Mouse (Mus musculus): ENCODE measurements around the gene Bcl2. TPM values are rescaled to one million over a fixed set of nuclear protein-coding genes. Genes with fewer than 3 reads are reported as not detected.

The Bcl2 gene
- polyA plus RNA-seq, 1 experiment from 2014 or later: 20.9 TPM

DNA sequence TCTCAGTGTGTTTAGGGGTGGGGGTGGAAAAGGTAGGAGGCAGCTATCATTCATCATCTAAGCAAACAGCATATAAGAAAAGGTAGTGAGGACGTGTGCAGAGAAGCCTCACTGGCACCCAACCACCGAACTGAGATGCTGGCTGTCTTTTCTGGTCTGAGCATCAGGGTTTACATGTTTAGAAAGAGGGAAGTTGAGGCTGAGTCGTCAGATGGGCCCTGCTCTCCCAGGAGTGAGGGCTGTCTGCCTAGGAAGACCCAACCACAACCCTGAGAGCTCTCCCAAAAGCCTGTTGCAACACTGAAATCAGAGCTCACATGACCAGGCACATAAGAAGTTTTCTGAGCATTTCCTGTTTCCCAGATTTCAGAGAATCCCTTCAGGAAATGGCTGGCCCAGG lies 145.2 kb downstream of the Bcl2 start:
- H3K36me3 ChIP-seq (ENCODE audit: control insufficient read depth, insufficient read depth, low read length): no peaks in the 10 kb centered on the region
- H3K4me1 ChIP-seq (ENCODE audit: control insufficient read depth, insufficient read depth, low read length): 0 out of 2 replicates have a peak, but pooled peaks cover 11% of the 10 kb centered on the region
- no peak for ATAC-seq (ENCODE audit: low FRiP score, low TSS enrichment)
- H3K27me3 ChIP-seq (ENCODE audit: control insufficient read depth, insufficient read depth, low read length): no peaks in the 10 kb centered on the region
- H3K4me3 ChIP-seq (ENCODE audit: low read length): no peak overlapping the region
- no peak overlapping the region for H3K9ac ChIP-seq (ENCODE audit: low read depth, low read length)
- no peaks in the 10 kb centered on the region for H3K9me3 ChIP-seq (ENCODE audit: control insufficient read depth, low read length)
- no peak overlapping the region for H3K27ac ChIP-seq (ENCODE audit: low read depth, low read length)
- no peak overlapping the region for H3K4me2 ChIP-seq (replicated peaks; ENCODE audit: low read depth, low read length)
- 66% methylated on average over 3 of the region's 3 CpGs for WGBS

DNA sequence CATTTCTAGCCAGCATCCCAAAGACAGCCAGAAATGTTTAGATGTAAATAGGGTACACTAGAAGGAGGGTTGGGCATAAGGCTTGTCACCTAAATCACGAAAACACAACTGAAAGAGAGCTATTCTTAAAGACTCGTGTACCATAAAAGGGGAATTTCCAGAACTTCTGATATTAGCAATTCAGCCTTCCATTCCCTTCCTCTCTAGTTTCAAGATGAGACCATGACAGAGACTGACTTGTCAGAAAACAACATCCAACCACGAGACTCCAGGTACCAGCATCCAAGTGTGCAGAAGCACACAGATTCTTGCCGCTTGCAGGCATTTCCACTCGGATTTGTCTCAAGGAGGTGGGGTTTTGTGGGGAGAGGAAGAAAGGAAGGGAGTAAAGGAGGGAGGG lies 146.6 kb downstream of the Bcl2 start:
- no peak overlapping the region for H3K4me3 ChIP-seq (ENCODE audit: low read length)
- 0 out of 2 replicates have a peak, but pooled peaks cover 11% of the 10 kb centered on the region for H3K4me1 ChIP-seq (ENCODE audit: control insufficient read depth, insufficient read depth, low read length)
- no peaks in the 10 kb centered on the region for H3K27me3 ChIP-seq (ENCODE audit: control insufficient read depth, insufficient read depth, low read length)
- H3K27ac ChIP-seq (ENCODE audit: low read depth, low read length): no peak overlapping the region
- H3K36me3 ChIP-seq (ENCODE audit: control insufficient read depth, insufficient read depth, low read length): no peaks in the 10 kb centered on the region
- H3K9me3 ChIP-seq (ENCODE audit: control insufficient read depth, low read length): no peaks in the 10 kb centered on the region
- ATAC-seq (ENCODE audit: low FRiP score, low TSS enrichment): no peak
- H3K9ac ChIP-seq (ENCODE audit: low read depth, low read length): no peak overlapping the region
- 69% methylated on average over 5 of the region's 5 CpGs for WGBS
- H3K4me2 ChIP-seq (replicated peaks; ENCODE audit: low read depth, low read length): no peak overlapping the region

- WGBS: 56% methylated on average over 6 of the region's 6 CpGs
- Histone ChIP-seq H3K36me3 (ENCODE audit: control insufficient read depth, insufficient read depth, low read length) (no peaks in the 10 kb centered on the region), H3K4me2 (replicated peaks; ENCODE audit: low read depth, low read length) (no peak overlapping the region), H3K27ac (ENCODE audit: low read depth, low read length) (peak overlapping the region; percentile 59; the same call in 1 of the 2 replicates), H3K9me3 (ENCODE audit: control insufficient read depth, low read length) (no peaks in the 10 kb centered on the region), H3K4me3 (ENCODE audit: low read length) (no peak overlapping the region), H3K4me1 (ENCODE audit: control insufficient read depth, insufficient read depth, low read length) (peaks cover 14% of the 10 kb centered on the region; the same call in 1 of the 2 replicates), H3K9ac (ENCODE audit: low read depth, low read length) (no peak overlapping the region), H3K27me3 (ENCODE audit: control insufficient read depth, insufficient read depth, low read length) (no peaks in the 10 kb centered on the region)
- peak; percentile 87 for ATAC-seq (ENCODE audit: low FRiP score, low TSS enrichment)
Observed at GRCm38 (mm10) chr1:106566120-106567086, 147.7 kb downstream of the Bcl2 start.

GRCm38 (mm10) chr1:106565238-106565637 lies 148.8 kb downstream of the Bcl2 start:
- peaks cover 19% of the 10 kb centered on the region; the same call in 1 of the 2 replicates for H3K4me1 ChIP-seq (ENCODE audit: control insufficient read depth, insufficient read depth, low read length)

DNA sequence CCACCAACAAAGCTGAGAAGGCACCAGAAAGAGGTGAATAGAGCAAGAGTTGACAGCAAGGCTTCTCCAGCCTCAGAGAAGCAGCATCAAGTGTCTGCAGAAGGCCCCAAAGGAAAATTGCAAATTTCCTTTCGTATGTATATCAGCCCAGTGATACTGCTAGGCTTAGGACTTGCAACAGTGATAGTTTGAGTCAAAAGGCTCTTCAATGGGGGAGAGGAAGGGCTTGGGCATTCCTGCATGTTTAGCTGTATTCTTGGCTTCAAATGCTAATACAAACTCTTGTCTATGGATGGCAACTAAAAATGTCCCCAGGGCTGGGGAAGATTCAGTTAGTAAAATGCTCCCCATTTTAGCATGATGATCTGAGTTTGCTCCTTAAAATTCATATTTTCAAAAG lies 149.6 kb downstream of the Bcl2 start:
- WGBS: 90% methylated on average over 1 of the region's 1 CpGs
- no peaks in the 10 kb centered on the region for H3K27me3 ChIP-seq (ENCODE audit: control insufficient read depth, insufficient read depth, low read length)
- ATAC-seq (ENCODE audit: low FRiP score, low TSS enrichment): no peak
- H3K36me3 ChIP-seq (ENCODE audit: control insufficient read depth, insufficient read depth, low read length): no peaks in the 10 kb centered on the region
- no peak overlapping the region for H3K27ac ChIP-seq (ENCODE audit: low read depth, low read length)
- no peak overlapping the region for H3K4me3 ChIP-seq (ENCODE audit: low read length)
- H3K4me2 ChIP-seq (replicated peaks; ENCODE audit: low read depth, low read length): no peak overlapping the region
- H3K9me3 ChIP-seq (ENCODE audit: control insufficient read depth, low read length): no peaks in the 10 kb centered on the region
- no peak overlapping the region for H3K9ac ChIP-seq (ENCODE audit: low read depth, low read length)
- peaks cover 19% of the 10 kb centered on the region; the same call in 1 of the 2 replicates for H3K4me1 ChIP-seq (ENCODE audit: control insufficient read depth, insufficient read depth, low read length)

More at GRCm38 (mm10) chr1:106565238-106565637, 148.8 kb downstream of the Bcl2 start:
- ATAC-seq (ENCODE audit: low FRiP score, low TSS enrichment): no peak
- no peaks in the 10 kb centered on the region for H3K36me3 ChIP-seq (ENCODE audit: control insufficient read depth, insufficient read depth, low read length)
- H3K4me3 ChIP-seq (ENCODE audit: low read length): no peak overlapping the region
- H3K9me3 ChIP-seq (ENCODE audit: control insufficient read depth, low read length): no peaks in the 10 kb centered on the region
- no peak overlapping the region for H3K9ac ChIP-seq (ENCODE audit: low read depth, low read length)
- H3K4me2 ChIP-seq (replicated peaks; ENCODE audit: low read depth, low read length): no peak overlapping the region
- 88% methylated on average over 4 of the region's 4 CpGs for WGBS
- no peak overlapping the region for H3K27ac ChIP-seq (ENCODE audit: low read depth, low read length)
- H3K27me3 ChIP-seq (ENCODE audit: control insufficient read depth, insufficient read depth, low read length): no peaks in the 10 kb centered on the region

- Histone ChIP-seq H3K36me3 (ENCODE audit: control insufficient read depth, insufficient read depth, low read length) (no peaks in the 10 kb centered on the region), H3K9me3 (ENCODE audit: control insufficient read depth, low read length) (no peaks in the 10 kb centered on the region), H3K27ac (ENCODE audit: low read depth, low read length) (no peak overlapping the region), H3K27me3 (ENCODE audit: control insufficient read depth, insufficient read depth, low read length) (no peaks in the 10 kb centered on the region), H3K4me3 (ENCODE audit: low read length) (no peak overlapping the region), H3K4me2 (replicated peaks; ENCODE audit: low read depth, low read length) (no peak overlapping the region), H3K4me1 (ENCODE audit: control insufficient read depth, insufficient read depth, low read length) (peaks cover 19% of the 10 kb centered on the region; the same call in 1 of the 2 replicates), H3K9ac (ENCODE audit: low read depth, low read length) (no peak overlapping the region)
- ATAC-seq (ENCODE audit: low FRiP score, low TSS enrichment): no peak
- 86% methylated on average over 3 of the region's 3 CpGs for WGBS
Observed at GRCm38 (mm10) chr1:106562751-106563150, 151.3 kb downstream of the Bcl2 start.

DNA sequence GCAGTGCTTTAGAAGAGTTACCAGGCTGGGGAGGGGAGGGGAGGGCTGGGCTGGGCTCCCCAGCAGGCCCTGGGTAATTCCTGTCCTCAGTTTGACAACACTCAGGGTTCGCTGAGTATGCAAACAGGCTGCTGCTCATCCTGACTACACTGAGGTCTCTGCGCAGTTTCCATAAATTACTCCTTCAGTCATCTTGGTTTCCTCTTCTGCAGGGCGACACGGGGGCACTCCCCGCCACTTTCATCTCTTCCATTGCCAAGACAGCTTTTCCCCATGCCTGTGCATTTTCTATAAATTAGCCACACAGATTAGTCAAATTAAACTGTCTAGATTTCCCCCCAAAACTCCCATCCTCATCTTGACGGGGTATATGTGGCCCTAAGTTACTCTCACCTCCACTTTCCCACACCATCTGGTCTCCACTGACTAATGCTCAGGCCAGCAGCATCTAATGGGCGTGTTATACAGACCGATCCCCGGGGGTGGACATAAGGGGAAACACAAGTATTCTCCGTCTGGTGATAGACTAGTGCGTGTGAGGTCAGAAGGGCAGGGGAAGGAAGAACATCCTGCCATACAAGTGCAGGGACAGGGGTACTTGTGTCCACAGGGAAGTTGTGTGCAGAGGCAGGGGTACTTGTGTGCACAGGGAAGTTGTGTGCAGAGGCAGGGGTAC lies 152.9 kb downstream of the Bcl2 start:
- Histone ChIP-seq H3K36me3 (ENCODE audit: control insufficient read depth, insufficient read depth, low read length) (no peaks in the 10 kb centered on the region), H3K9ac (ENCODE audit: low read depth, low read length) (0 out of 2 replicates have a peak overlapping the region, but pooled peaks have one; percentile 23), H3K4me3 (ENCODE audit: low read length) (no peak overlapping the region), H3K9me3 (ENCODE audit: control insufficient read depth, low read length) (no peaks in the 10 kb centered on the region), H3K27me3 (ENCODE audit: control insufficient read depth, insufficient read depth, low read length) (no peaks in the 10 kb centered on the region), H3K4me2 (replicated peaks; ENCODE audit: low read depth, low read length) (no peak overlapping the region), H3K27ac (ENCODE audit: low read depth, low read length) (0 out of 2 replicates have a peak overlapping the region, but pooled peaks have one; percentile 17), H3K4me1 (ENCODE audit: control insufficient read depth, insufficient read depth, low read length) (peaks cover 11% of the 10 kb centered on the region; the same call in 1 of the 2 replicates)
- WGBS: 56% methylated on average over 11 of the region's 11 CpGs
- peak; percentile 54; the same call in 1 of the 2 replicates for ATAC-seq (ENCODE audit: low FRiP score, low TSS enrichment)

DNA sequence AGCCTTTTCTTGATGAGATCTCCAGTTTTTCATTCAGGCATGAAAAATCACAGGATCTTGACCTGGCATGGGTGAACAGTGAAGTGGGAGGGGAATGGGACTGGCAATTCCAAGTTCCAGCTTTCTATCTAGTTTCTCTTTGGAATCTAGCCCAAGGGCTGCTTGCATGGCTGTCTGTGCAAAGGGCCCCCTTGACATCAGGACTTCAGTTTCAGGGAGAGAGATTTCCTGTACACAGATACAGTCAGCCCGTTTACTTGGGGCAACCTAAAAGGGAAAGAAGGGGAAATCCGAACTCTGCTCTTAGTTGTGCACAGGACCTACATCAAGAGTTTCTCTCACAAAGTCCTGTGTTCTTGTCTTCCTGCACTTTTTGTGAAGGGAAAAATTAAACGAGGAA lies 154.0 kb downstream of the Bcl2 start:
- no peak overlapping the region for H3K4me2 ChIP-seq (replicated peaks; ENCODE audit: low read depth, low read length)
- H3K4me1 ChIP-seq (ENCODE audit: control insufficient read depth, insufficient read depth, low read length): peaks cover 8% of the 10 kb centered on the region; the same call in 1 of the 2 replicates
- H3K9me3 ChIP-seq (ENCODE audit: control insufficient read depth, low read length): no peaks in the 10 kb centered on the region
- 64% methylated on average over 3 of the region's 3 CpGs for WGBS
- H3K36me3 ChIP-seq (ENCODE audit: control insufficient read depth, insufficient read depth, low read length): no peaks in the 10 kb centered on the region
- ATAC-seq (ENCODE audit: low FRiP score, low TSS enrichment): no peak
- H3K27me3 ChIP-seq (ENCODE audit: control insufficient read depth, insufficient read depth, low read length): no peaks in the 10 kb centered on the region
- no peak overlapping the region for H3K9ac ChIP-seq (ENCODE audit: low read depth, low read length)
- no peak overlapping the region for H3K27ac ChIP-seq (ENCODE audit: low read depth, low read length)
- no peak overlapping the region for H3K4me3 ChIP-seq (ENCODE audit: low read length)
